Mouse (Mus musculus) cortical plate, adult 2 months (tissue): ENCODE measurements around the gene Gng8.

Experiments used
- CTCF ChIP-seq: fragments of 200-500 bp; IDR thresholded peaks from 2 replicates; pipeline ENCODE4 v1.5.1; 2011; ENCODE audit warnings: mild to moderate bottlenecking, control low read depth, low read length; ENCODE audit not compliant: insufficient read depth; ENCODE audit errors: extremely low read depth
- POLR2A ChIP-seq: fragments of 200-500 bp; IDR thresholded peaks from 2 replicates; pipeline ENCODE4 v1.6.1; 2011; ENCODE audit warnings: mild to moderate bottlenecking, low read length, control low read depth; ENCODE audit not compliant: insufficient read depth; ENCODE audit errors: extremely low read depth

DNA sequence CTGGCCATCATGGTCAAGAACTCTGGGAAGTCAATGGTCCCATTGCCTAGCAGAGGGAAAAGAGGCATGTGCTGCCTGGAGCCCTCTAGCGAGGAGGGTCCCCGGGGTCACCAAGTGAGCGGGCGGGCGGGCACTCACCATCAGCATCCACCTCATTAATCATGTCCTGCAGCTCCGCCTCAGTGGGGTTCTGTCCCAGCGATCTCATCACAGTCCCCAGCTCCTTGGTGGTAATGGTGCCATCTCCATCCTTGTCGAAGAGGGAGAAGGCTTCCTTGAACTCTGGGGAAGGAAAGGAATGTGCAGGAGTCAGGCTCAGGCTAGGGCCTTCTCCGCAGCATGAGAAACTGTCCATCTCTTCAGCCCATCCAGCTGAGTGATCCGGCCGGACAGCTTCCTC is 25.9 kb downstream of the Gng8 start:
- no peak for TF ChIP-seq POLR2A
- no peak for TF ChIP-seq CTCF
